Mouse (Mus musculus): ENCODE measurements around the gene Rfx3. TPM values are rescaled to one million over a fixed set of nuclear protein-coding genes. Genes with fewer than 3 reads are reported as not detected.

The Rfx3 gene
- polyA plus RNA-seq, 1 experiment, result 2.2 TPM

- no peaks in the 10 kb centered on the region for H3K4me1 ChIP-seq (ENCODE audit: control insufficient read depth, insufficient read depth, insufficient read length)
- H3K27me3 ChIP-seq (ENCODE audit: control insufficient read depth, insufficient read depth, low read length), result no peaks in the 10 kb centered on the region
- no peak for TF ChIP-seq CTCF (IDR thresholded peaks at IDR 0.05; ENCODE audit: extremely low read depth, insufficient read depth, insufficient read length, insufficient replicate concordance)
- no peak for TF ChIP-seq POLR2A (IDR thresholded peaks at IDR 0.05; ENCODE audit: low read depth, low read length)
- no peak overlapping the region for H3K27ac ChIP-seq (ENCODE audit: insufficient read depth, low read length)
- 54% methylated on average over 2 of the region's 2 CpGs for WGBS
- no peak for DNase-seq (ENCODE audit: low read depth in 1 of 2, low spot score in 2 of 2)
- no peaks in the 10 kb centered on the region for H3K36me3 ChIP-seq (ENCODE audit: control insufficient read depth, insufficient read depth, low read length)
- no peak overlapping the region for H3K4me3 ChIP-seq (ENCODE audit: extremely low read depth, insufficient read depth, insufficient read length)
Observed at GRCm38 (mm10) chr19:27919040-27919439, 91.9 kb downstream of the Rfx3 start.

GRCm38 (mm10) chr19:27916446-27916845 is 94.5 kb downstream of the Rfx3 start:
- Histone ChIP-seq H3K27ac (ENCODE audit: insufficient read depth, low read length) (no peak overlapping the region), H3K4me1 (ENCODE audit: control insufficient read depth, insufficient read depth, insufficient read length) (no peaks in the 10 kb centered on the region), H3K4me3 (ENCODE audit: extremely low read depth, insufficient read depth, insufficient read length) (no peak overlapping the region), H3K36me3 (ENCODE audit: control insufficient read depth, insufficient read depth, low read length) (no peaks in the 10 kb centered on the region), H3K27me3 (ENCODE audit: control insufficient read depth, insufficient read depth, low read length) (no peaks in the 10 kb centered on the region)
- DNase-seq (ENCODE audit: low read depth in 1 of 2, low spot score in 2 of 2), result no peak
- 84% methylated on average over 2 of the region's 2 CpGs for WGBS
- TF ChIP-seq POLR2A (IDR thresholded peaks at IDR 0.05; ENCODE audit: low read depth, low read length) (no peak), CTCF (IDR thresholded peaks at IDR 0.05; ENCODE audit: extremely low read depth, insufficient read depth, insufficient read length, insufficient replicate concordance) (no peak)

GRCm38 (mm10) chr19:27906976-27907375 is 104.0 kb downstream of the Rfx3 start:
- 26% methylated on average over 5 of the region's 5 CpGs for WGBS
- no peak overlapping the region for H3K4me3 ChIP-seq (ENCODE audit: extremely low read depth, insufficient read depth, insufficient read length)
- DNase-seq (ENCODE audit: low read depth in 1 of 2, low spot score in 2 of 2), result no peak
- no peak for TF ChIP-seq POLR2A (IDR thresholded peaks at IDR 0.05; ENCODE audit: low read depth, low read length)
- no peak for TF ChIP-seq CTCF (IDR thresholded peaks at IDR 0.05; ENCODE audit: extremely low read depth, insufficient read depth, insufficient read length, insufficient replicate concordance)
- no peaks in the 10 kb centered on the region for H3K36me3 ChIP-seq (ENCODE audit: control insufficient read depth, insufficient read depth, low read length)
- H3K4me1 ChIP-seq (ENCODE audit: control insufficient read depth, insufficient read depth, insufficient read length), result no peaks in the 10 kb centered on the region
- H3K27me3 ChIP-seq (ENCODE audit: control insufficient read depth, insufficient read depth, low read length), result no peaks in the 10 kb centered on the region
- no peak overlapping the region for H3K27ac ChIP-seq (ENCODE audit: insufficient read depth, low read length)

- 80% methylated on average over 9 of the region's 9 CpGs for WGBS
- TF ChIP-seq CTCF (IDR thresholded peaks at IDR 0.05; ENCODE audit: extremely low read depth, insufficient read depth, insufficient read length, insufficient replicate concordance) (no peak), POLR2A (IDR thresholded peaks at IDR 0.05; ENCODE audit: low read depth, low read length) (no peak)
- Histone ChIP-seq H3K4me3 (ENCODE audit: extremely low read depth, insufficient read depth, insufficient read length) (no peak overlapping the region), H3K27ac (ENCODE audit: insufficient read depth, low read length) (no peak overlapping the region), H3K4me1 (ENCODE audit: control insufficient read depth, insufficient read depth, insufficient read length) (no peaks in the 10 kb centered on the region), H3K27me3 (ENCODE audit: control insufficient read depth, insufficient read depth, low read length) (no peaks in the 10 kb centered on the region), H3K36me3 (ENCODE audit: control insufficient read depth, insufficient read depth, low read length) (no peaks in the 10 kb centered on the region)
- no peak for DNase-seq (ENCODE audit: low read depth in 1 of 2, low spot score in 2 of 2)
Observed at GRCm38 (mm10) chr19:27905976-27906375, 105.0 kb downstream of the Rfx3 start.

- Histone ChIP-seq H3K36me3 (ENCODE audit: control insufficient read depth, insufficient read depth, low read length) (no peaks in the 10 kb centered on the region), H3K4me3 (ENCODE audit: extremely low read depth, insufficient read depth, insufficient read length) (no peak overlapping the region), H3K27ac (ENCODE audit: insufficient read depth, low read length) (no peak overlapping the region), H3K4me1 (ENCODE audit: control insufficient read depth, insufficient read depth, insufficient read length) (no peaks in the 10 kb centered on the region), H3K27me3 (ENCODE audit: control insufficient read depth, insufficient read depth, low read length) (no peaks in the 10 kb centered on the region)
- no peak for DNase-seq (ENCODE audit: low read depth in 1 of 2, low spot score in 2 of 2)
- 69% methylated on average over 1 of the region's 1 CpGs for WGBS
- TF ChIP-seq POLR2A (IDR thresholded peaks at IDR 0.05; ENCODE audit: low read depth, low read length) (no peak), CTCF (IDR thresholded peaks at IDR 0.05; ENCODE audit: extremely low read depth, insufficient read depth, insufficient read length, insufficient replicate concordance) (no peak)
Observed at GRCm38 (mm10) chr19:27905172-27905571, 105.8 kb downstream of the Rfx3 start.

- Histone ChIP-seq H3K27me3 (ENCODE audit: control insufficient read depth, insufficient read depth, low read length) (no peaks in the 10 kb centered on the region), H3K27ac (ENCODE audit: insufficient read depth, low read length) (no peak overlapping the region), H3K4me3 (ENCODE audit: extremely low read depth, insufficient read depth, insufficient read length) (no peak overlapping the region), H3K4me1 (ENCODE audit: control insufficient read depth, insufficient read depth, insufficient read length) (no peaks in the 10 kb centered on the region), H3K36me3 (ENCODE audit: control insufficient read depth, insufficient read depth, low read length) (no peaks in the 10 kb centered on the region)
- DNase-seq (ENCODE audit: low read depth in 1 of 2, low spot score in 2 of 2), result no peak
- no peak for TF ChIP-seq CTCF (IDR thresholded peaks at IDR 0.05; ENCODE audit: extremely low read depth, insufficient read depth, insufficient read length, insufficient replicate concordance)
- TF ChIP-seq POLR2A (IDR thresholded peaks at IDR 0.05; ENCODE audit: low read depth, low read length), result no peak
- 69% methylated on average over 2 of the region's 2 CpGs for WGBS
Observed at GRCm38 (mm10) chr19:27904655-27905054, 106.3 kb downstream of the Rfx3 start.

- WGBS, result 89% methylated on average over 4 of the region's 4 CpGs
Observed at GRCm38 (mm10) chr19:27904209-27904608, 106.8 kb downstream of the Rfx3 start.

More at GRCm38 (mm10) chr19:27904209-27904608, 106.8 kb downstream of the Rfx3 start:
- no peaks in the 10 kb centered on the region for H3K4me1 ChIP-seq (ENCODE audit: control insufficient read depth, insufficient read depth, insufficient read length)
- H3K27ac ChIP-seq (ENCODE audit: insufficient read depth, low read length), result no peak overlapping the region
- no peak overlapping the region for H3K4me3 ChIP-seq (ENCODE audit: extremely low read depth, insufficient read depth, insufficient read length)
- no peaks in the 10 kb centered on the region for H3K27me3 ChIP-seq (ENCODE audit: control insufficient read depth, insufficient read depth, low read length)
- no peaks in the 10 kb centered on the region for H3K36me3 ChIP-seq (ENCODE audit: control insufficient read depth, insufficient read depth, low read length)
- TF ChIP-seq POLR2A (IDR thresholded peaks at IDR 0.05; ENCODE audit: low read depth, low read length) (no peak), CTCF (IDR thresholded peaks at IDR 0.05; ENCODE audit: extremely low read depth, insufficient read depth, insufficient read length, insufficient replicate concordance) (no peak)
- no peak for DNase-seq (ENCODE audit: low read depth in 1 of 2, low spot score in 2 of 2)

Measured in spleen, adult 2 months (tissue).